Mouse (Mus musculus) MEL (cell line): ENCODE results near the gene Nr4a1. TPM values are rescaled to one million over a fixed set of nuclear protein-coding genes. Genes with fewer than 3 reads are reported as not detected.

Source experiments
- DNase-seq: peaks from one replicate; pipeline ENCODE4 v3.0.0; 2011; ENCODE audit warnings: low read depth, low spot score
- H3K27ac ChIP-seq: 2 replicates; pipeline ENCODE4 v1.5.1; 2012; ENCODE audit warnings: low read depth, mild to moderate bottlenecking, control low read depth, low read length, moderate library complexity; ENCODE audit not compliant: control insufficient read depth
- H3K27me3 ChIP-seq, 2 experiments: fragments of 150-350 bp in 1 of 2; sonication (generic) in 1 of 2; 2 replicates each; pipeline ENCODE4 v1.6.1; 2012; ENCODE audit warnings: low read length in 2 of 2, mild to moderate bottlenecking in 2 of 2, improper control_type of control experiment in 1 of 2, moderate library complexity in 1 of 2; ENCODE audit not compliant: insufficient read depth in 2 of 2, control insufficient read depth in 1 of 2
- H3K36me3 ChIP-seq, 2 experiments: 2 replicates each; pipeline ENCODE4 v1.6.1; 2012 to 2014; ENCODE audit warnings: low read length in 2 of 2, improper control_type of control experiment in 1 of 2, inconsistent platforms in 1 of 2, mild to moderate bottlenecking in 1 of 2; ENCODE audit not compliant: insufficient read depth in 2 of 2, control insufficient read depth in 1 of 2
- H3K4me1 ChIP-seq, 2 experiments: fragments of 150-350 bp in 1 of 2; sonication (generic) in 1 of 2; 2 replicates each; pipeline ENCODE4 v1.6.1; 2012; ENCODE audit warnings: low read length in 2 of 2, improper control_type of control experiment in 1 of 2, mild to moderate bottlenecking in 1 of 2; ENCODE audit not compliant: insufficient read depth in 2 of 2, control insufficient read depth in 1 of 2
- H3K4me3 ChIP-seq, 2 experiments: fragments of 150-350 bp in 1 of 2; sonication (generic) in 1 of 2; 2 replicates each; pipeline ENCODE4 v1.5.1; 2012; ENCODE audit warnings: low read depth in 2 of 2, low read length in 2 of 2, mild to moderate bottlenecking in 2 of 2, moderate library complexity in 2 of 2, control low read depth in 1 of 2, improper control_type of control experiment in 1 of 2; ENCODE audit not compliant: control insufficient read depth in 1 of 2, insufficient read depth in 1 of 2
- H3K79me2 ChIP-seq: 2 replicates; pipeline ENCODE4 v1.6.1; 2012; ENCODE audit warnings: mild to moderate bottlenecking, low read length, moderate library complexity; ENCODE audit not compliant: control insufficient read depth, poor library complexity, insufficient read depth
- H3K9ac ChIP-seq: 2 replicates; pipeline ENCODE4 v1.6.1; 2012; ENCODE audit warnings: low read depth, mild to moderate bottlenecking, control low read depth, low read length, moderate library complexity; ENCODE audit not compliant: control insufficient read depth, poor library complexity, severe bottlenecking
- H3K9me3 ChIP-seq: fragments of 150-350 bp; sonication (generic); replicated peaks from 2 replicates; pipeline ENCODE4 v1.6.1; 2012; ENCODE audit warnings: mild to moderate bottlenecking, low read length, improper control_type of control experiment, moderate library complexity; ENCODE audit not compliant: insufficient read depth
- CHD1 ChIP-seq: IDR thresholded peaks from 2 replicates; pipeline ENCODE4 v1.6.1; 2012; ENCODE audit warnings: low read depth, mild to moderate bottlenecking, inconsistent platforms, low read length, improper control_type of control experiment
- CHD2 ChIP-seq: IDR thresholded peaks from 2 replicates; pipeline ENCODE4 v1.6.1; 2011; ENCODE audit warnings: low read length, improper control_type of control experiment
- EP300 ChIP-seq, 2 experiments: IDR thresholded peaks; 2 replicates each; pipeline ENCODE4 v1.6.1; 2011; ENCODE audit warnings: improper control_type of control experiment in 2 of 2, low read length in 2 of 2, low read depth in 1 of 2, mild to moderate bottlenecking in 1 of 2
- GATA1 ChIP-seq: IDR thresholded peaks from 2 replicates; pipeline ENCODE4 v1.6.1; 2011; ENCODE audit warnings: low read depth, low read length, improper control_type of control experiment
- JUND ChIP-seq: IDR thresholded peaks from 2 replicates; pipeline ENCODE4 v1.6.1; 2011; ENCODE audit warnings: low read depth, mild to moderate bottlenecking, improper control_type of control experiment, low read length
- MAX ChIP-seq: IDR thresholded peaks from 2 replicates; pipeline ENCODE4 v1.6.1; 2011; ENCODE audit warnings: low read length, improper control_type of control experiment
- MXI1 ChIP-seq: IDR thresholded peaks from 2 replicates; pipeline ENCODE4 v1.6.1; 2011; ENCODE audit warnings: mild to moderate bottlenecking, low read depth, low read length, improper control_type of control experiment
- NELFE ChIP-seq: IDR thresholded peaks from 2 replicates; pipeline ENCODE4 v1.6.1; 2011; ENCODE audit warnings: low read depth, low read length, improper control_type of control experiment
- RAD21 ChIP-seq: IDR thresholded peaks from 2 replicates; pipeline ENCODE4 v1.6.1; 2011; ENCODE audit warnings: mild to moderate bottlenecking, low read depth, low read length, improper control_type of control experiment
- TBP ChIP-seq: IDR thresholded peaks from 2 replicates; pipeline ENCODE4 v1.8.0; 2011; ENCODE audit warnings: low read depth, low read length, improper control_type of control experiment
- ZC3H11A ChIP-seq: IDR thresholded peaks from 2 replicates; pipeline ENCODE4 v1.6.1; 2012; ENCODE audit warnings: low read depth, mild to moderate bottlenecking, inconsistent platforms, low read length, improper control_type of control experiment
- ZKSCAN1 ChIP-seq: IDR thresholded peaks from 2 replicates; pipeline ENCODE4 v1.6.1; 2012; ENCODE audit warnings: low read depth, mild to moderate bottlenecking, inconsistent platforms, low read length, improper control_type of control experiment, moderate library complexity
- polyA plus RNA-seq, 2 experiments: library from polyadenylated mRNA; stranded (reverse) in 1 of 2; unstranded in 1 of 2; fragments of >175 nt in 1 of 2; fragments of >200 nt in 1 of 2; gene quantifications; 2 replicates each; pipeline versions ENCODE4 v1.2.1 to v1.2.4; 2012; ENCODE audit warnings: low replicate concordance in 2 of 2, low read depth in 1 of 2; ENCODE audit not compliant: insufficient read length in 2 of 2, insufficient read depth in 1 of 2, missing spikeins in 1 of 2
- total RNA-seq: library from RNA; depleted of rRNA; stranded (reverse); fragments of 300-350 nt; gene quantifications from 2 replicates; pipeline ENCODE4 v1.2.3, GENCODE M21; 2012

The Nr4a1 gene
- total and polyA plus RNA-seq, 3 experiments, result 2.0 to 12.8 TPM; not detected in 1

GRCm38 (mm10) chr15:101295106-101295505, 41.0 kb downstream of the Nr4a1 start:
- H3K4me1 ChIP-seq, result peaks cover 6 to 16% of the 10 kb centered on the region in 2 experiments; a peak in 3 of 4 replicates
- TF ChIP-seq ZC3H11A (no peak), CHD1 (no peak), EP300 (IDR thresholded peaks at IDR 0.05; ENCODE audit: low read depth in 1 of 2, low read length in 2 of 2) (no peak), JUND (no peak), CHD2 (no peak), GATA1 (no peak), ZKSCAN1 (no peak)
- H3K27me3 ChIP-seq, result no peaks in the 10 kb centered on the region

GRCm38 (mm10) chr15:101295616-101296015, 41.5 kb downstream of the Nr4a1 start:
- Histone ChIP-seq H3K27me3 (no peaks in the 10 kb centered on the region), H3K9me3 (no peaks in the 10 kb centered on the region), H3K79me2 (no peaks in the 10 kb centered on the region), H3K36me3 (peaks cover 0 to 11% of the 10 kb centered on the region in 2 experiments; a peak in 2 of 4 replicates), H3K4me3 (no peak overlapping the region), H3K27ac (no peak overlapping the region), H3K9ac (no peak overlapping the region), H3K4me1 (peaks cover 10 to 21% of the 10 kb centered on the region in 2 experiments; a peak in 3 of 4 replicates)
- no peak for DNase-seq
- TF ChIP-seq ZC3H11A, result no peak

More at GRCm38 (mm10) chr15:101295106-101295505, 41.0 kb downstream of the Nr4a1 start:
- Histone ChIP-seq H3K4me3 (no peak overlapping the region), H3K36me3 (peaks cover 0 to 8% of the 10 kb centered on the region in 2 experiments; a peak in 2 of 4 replicates), H3K79me2 (no peaks in the 10 kb centered on the region), H3K27ac (no peak overlapping the region), H3K9me3 (no peaks in the 10 kb centered on the region), H3K9ac (no peak overlapping the region)
- DNase-seq, result no peak

GRCm38 (mm10) chr15:101296091-101296490, 42.0 kb downstream of the Nr4a1 start:
- no peak overlapping the region for H3K9ac ChIP-seq
- DNase-seq, result no peak
- H3K79me2 ChIP-seq, result no peaks in the 10 kb centered on the region
- H3K27ac ChIP-seq, result no peak overlapping the region
- peaks cover 10 to 21% of the 10 kb centered on the region in 2 experiments; a peak in 3 of 4 replicates for H3K4me1 ChIP-seq
- TF ChIP-seq MAX (no peak), NELFE (no peak), CHD2 (no peak), TBP (no peak), RAD21 (no peak), MXI1 (no peak), CHD1 (no peak)
- no peaks in the 10 kb centered on the region for H3K27me3 ChIP-seq
- H3K9me3 ChIP-seq, result no peaks in the 10 kb centered on the region
- H3K36me3 ChIP-seq, result peaks cover 0 to 11% of the 10 kb centered on the region in 2 experiments; a peak in 2 of 4 replicates
- H3K4me3 ChIP-seq, result no peak overlapping the region
